Mouse (Mus musculus) gastrocnemius, adult 2 months (tissue): ENCODE data around the gene Zwilch. TPM values are rescaled to one million over a fixed set of nuclear protein-coding genes. Genes with fewer than 3 reads are reported as not detected.
"Not testable (repeated sequence)": the region's sequence is repeated elsewhere in the genome, so short reads cannot be mapped to it uniquely, and the experiment has no call there.

Experiments
- DNase-seq: peaks from one replicate; pipeline ENCODE4 v3.0.0; 2022
- H3K27ac ChIP-seq: fragments of 200-600 bp; 2 replicates; pipeline ENCODE4 v1.8.1; 2022; ENCODE audit warnings: mild to moderate bottlenecking
- H3K4me3 ChIP-seq: fragments of 200-600 bp; 2 replicates; pipeline ENCODE4 v1.8.1; 2022; ENCODE audit warnings: mild to moderate bottlenecking, moderate library complexity
- CTCF ChIP-seq: fragments of 200-600 bp; IDR thresholded peaks from 2 replicates; pipeline ENCODE4 v1.8.1; 2022; ENCODE audit warnings: antibody characterized with exemption, mild to moderate bottlenecking, moderate library complexity
- intact Hi-C: fragments of 180-260 bp; cut with DNase I; formaldehyde crosslinking; loops from one replicate; pipeline ENCODE4 v1.15.1; 2025
- total RNA-seq, 2 experiments: library from RNA; stranded (reverse); gene quantifications; 2 replicates each; pipeline ENCODE4 v1.2.3; 2021

Gene Zwilch
- total RNA-seq, 2 experiments from 2014 or later: 0.41 to 0.42 TPM

GRCm38 (mm10) chr9:64174341-64174740, 1.4 kb upstream of the Zwilch start:
- TF ChIP-seq CTCF: no peak
- Histone ChIP-seq H3K4me3 (peak overlapping the region; percentile 80), H3K27ac (peak overlapping the region; percentile 95)
- no peak for DNase-seq
- intact Hi-C loops: no loop called here

DNA sequence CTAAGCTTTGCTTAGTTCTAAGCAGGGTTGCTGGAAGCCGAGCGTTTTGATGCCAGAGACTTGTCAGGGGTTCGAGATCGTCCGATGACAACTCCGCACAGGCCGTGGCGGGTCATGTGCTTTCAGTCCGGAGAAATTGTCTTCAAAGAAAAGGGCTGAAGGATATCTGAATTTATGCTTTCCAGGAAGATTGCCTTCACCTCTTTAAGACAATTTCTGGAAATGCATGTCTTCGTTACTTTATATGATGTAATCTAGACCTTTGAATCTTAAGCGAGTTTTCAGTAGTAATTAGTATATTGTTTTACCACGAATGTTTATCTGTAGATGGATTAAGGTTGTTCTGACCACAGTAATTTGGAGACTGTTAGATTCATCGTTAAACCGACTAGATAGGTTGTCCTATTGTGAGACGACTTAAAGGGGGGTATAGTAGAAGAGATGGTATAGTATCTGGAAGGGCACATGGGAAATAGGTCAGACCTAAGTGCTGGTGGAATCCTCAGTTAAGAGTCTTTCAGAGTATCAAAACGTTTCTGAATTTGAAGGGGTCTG, 839 bp upstream of the Zwilch start:
- intact Hi-C loops: loop anchor here (2.0 kb wide), 1 partner anchor 79 kb away; the partner anchor contains the start of gene Map2k1
- DNase-seq: no peak
- Histone ChIP-seq H3K4me3 (peak overlapping the region; percentile 80), H3K27ac (peak overlapping the region; percentile 95)
- no peak for TF ChIP-seq CTCF

GRCm38 (mm10) chr9:64172145-64172815, 624 bp downstream of the Zwilch start:
- Histone ChIP-seq H3K27ac (peak overlapping the region; percentile 95), H3K4me3 (peak overlapping the region; percentile 80)
- intact Hi-C loops: loop anchor here (2.0 kb wide), 1 partner anchor 81 kb away; the partner anchor contains the start of gene Map2k1
- TF ChIP-seq CTCF: no peak
- DNase-seq: no peak

GRCm38 (mm10) chr9:64169967-64170366, 2.9 kb downstream of the Zwilch start:
- H3K4me3 ChIP-seq, intact Hi-C loops, H3K27ac ChIP-seq, DNase-seq: not testable (repeated sequence)

DNA sequence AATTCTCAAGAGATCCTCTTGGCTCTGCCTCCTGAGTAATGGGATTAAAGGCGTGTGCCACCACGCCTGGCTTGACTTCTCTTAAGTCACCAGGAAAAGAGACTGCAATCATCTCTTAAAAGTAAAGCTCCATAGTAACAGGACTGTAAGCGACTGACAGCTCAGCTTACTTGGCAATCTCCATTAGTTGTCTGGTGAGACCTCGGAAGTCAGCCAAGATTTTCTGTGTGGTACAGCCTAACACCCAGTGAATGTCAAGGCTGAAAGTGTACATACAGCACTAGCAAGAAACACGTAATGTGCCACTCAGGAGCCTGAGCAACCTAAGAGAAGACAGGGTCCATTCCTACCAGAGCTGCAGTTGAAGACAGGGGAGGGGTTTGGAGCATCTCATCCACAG, 12.4 kb downstream of the Zwilch start:
- intact Hi-C loops: no loop called here
- TF ChIP-seq CTCF: no peak
- DNase-seq: no peak

GRCm38 (mm10) chr9:64156641-64157040, 16.3 kb downstream of the Zwilch start:
- intact Hi-C loops: no loop called here
- TF ChIP-seq CTCF: no peak
- H3K4me3 ChIP-seq: no peak overlapping the region
- no peak overlapping the region for H3K27ac ChIP-seq
- no peak for DNase-seq

More for the DNA sequence above, 12.4 kb downstream of the Zwilch start:
- Histone ChIP-seq H3K27ac (no peak overlapping the region), H3K4me3 (no peak overlapping the region)

- Histone ChIP-seq H3K4me3 (no peak overlapping the region), H3K27ac (no peak overlapping the region)
- TF ChIP-seq CTCF: no peak
- no peak for DNase-seq
- intact Hi-C loops: loop anchor here (5.0 kb wide), 1 partner anchor 132 kb away; no protein-coding TSS in a partner anchor
Measured at GRCm38 (mm10) chr9:64139879-64140278, 33.0 kb downstream of the Zwilch start.

- peak overlapping the region; percentile 57 for H3K4me3 ChIP-seq
- DNase-seq: peak; percentile 47
- intact Hi-C loops: loop anchor here (5.0 kb wide), 1 partner anchor 133 kb away; no protein-coding TSS in a partner anchor
- peak; percentile 89 for TF ChIP-seq CTCF
- H3K27ac ChIP-seq: not testable (repeated sequence)
Measured at GRCm38 (mm10) chr9:64138896-64139295, 34.0 kb downstream of the Zwilch start.

DNA sequence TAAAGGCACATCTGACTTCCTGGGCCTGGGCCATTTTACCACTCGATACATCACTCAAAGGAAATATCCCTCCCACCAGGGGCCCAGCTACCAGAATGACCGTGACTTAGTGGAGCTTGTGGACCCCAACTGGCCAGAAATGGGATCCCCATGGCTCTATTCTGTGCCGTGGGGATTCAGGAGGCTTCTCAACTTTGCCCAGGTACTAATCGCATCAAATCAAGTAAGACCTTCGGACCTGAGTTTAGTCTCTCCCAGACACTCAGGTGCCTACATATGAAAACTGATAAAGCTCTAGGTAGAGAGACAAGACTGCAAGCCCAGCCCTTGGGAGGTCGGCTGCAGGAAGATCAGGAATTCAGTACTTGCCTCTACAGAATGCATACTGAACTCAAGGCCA, 41.3 kb downstream of the Zwilch start:
- no peak for TF ChIP-seq CTCF
- intact Hi-C loops: no loop called here
- no peak for DNase-seq

GRCm38 (mm10) chr9:64126121-64126520, 46.8 kb downstream of the Zwilch start:
- DNase-seq: no peak
- H3K27ac ChIP-seq: no peak overlapping the region
- TF ChIP-seq CTCF: no peak
- H3K4me3 ChIP-seq: no peak overlapping the region
- intact Hi-C loops: no loop called here

More for the DNA sequence above, 41.3 kb downstream of the Zwilch start:
- no peak overlapping the region for H3K4me3 ChIP-seq
- no peak overlapping the region for H3K27ac ChIP-seq

- intact Hi-C loops: no loop called here
- peak; percentile 83 for DNase-seq
- Histone ChIP-seq H3K4me3 (no peak overlapping the region), H3K27ac (peak overlapping the region; percentile 40; the same call in 1 of the 2 replicates)
- no peak for TF ChIP-seq CTCF
Measured at GRCm38 (mm10) chr9:64125307-64125706, 47.6 kb downstream of the Zwilch start.

DNA sequence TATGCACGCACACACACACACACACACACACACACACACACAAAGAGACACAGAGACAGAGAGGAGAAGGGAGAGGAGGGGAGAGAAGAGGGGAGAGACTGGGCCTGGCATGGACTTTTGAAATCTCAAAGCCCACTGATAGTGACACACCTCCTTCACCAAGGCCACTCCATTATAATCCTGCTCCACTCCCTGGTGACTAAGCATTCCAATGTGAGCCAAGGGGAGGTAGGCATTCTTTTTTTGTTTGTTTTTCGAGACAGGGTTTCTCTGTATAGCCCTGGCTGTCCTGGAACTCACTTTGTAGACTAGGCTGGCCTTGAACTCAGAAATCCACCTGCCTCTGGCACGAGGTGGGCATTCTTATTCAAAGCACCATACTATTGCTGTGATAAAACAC, 48.1 kb downstream of the Zwilch start:
- intact Hi-C loops, DNase-seq, H3K4me3 ChIP-seq: not testable (repeated sequence)
- peak overlapping the region; percentile 40; the same call in 1 of the 2 replicates for H3K27ac ChIP-seq

DNA sequence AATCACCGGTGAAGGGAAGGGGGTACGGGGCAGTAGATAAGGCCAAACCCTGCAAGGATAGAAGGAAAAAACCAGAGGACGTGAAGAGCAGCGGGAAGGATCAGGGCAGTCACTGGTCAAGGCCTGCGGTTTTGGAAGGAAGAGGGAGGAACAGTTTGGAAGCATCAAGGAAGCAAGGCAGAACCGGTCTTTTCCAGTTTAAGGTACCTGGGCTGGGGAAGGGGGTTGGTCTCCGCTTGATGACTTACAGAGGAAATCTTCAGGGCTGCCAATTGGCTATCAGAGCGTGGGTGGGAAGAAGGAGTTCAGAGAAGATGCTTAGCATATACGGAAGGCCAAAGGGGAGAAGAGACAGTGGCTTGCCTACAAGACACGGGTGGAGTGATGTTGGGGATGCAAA, 50.3 kb downstream of the Zwilch start:
- no peak for TF ChIP-seq CTCF

More for the DNA sequence above, 50.3 kb downstream of the Zwilch start:
- H3K27ac ChIP-seq: no peak overlapping the region
- DNase-seq: no peak
- no peak overlapping the region for H3K4me3 ChIP-seq
- intact Hi-C loops: no loop called here
